Mouse (Mus musculus): ENCODE measurements at regions not wholly inside any gene's neighbourhood (a gene's known extent, or its start where the extent isn't known, plus 50 kb on each side); places are given as distances from the start of the nearest gene placed in this dataset.

- Histone ChIP-seq H3K4me2 (ENCODE audit: low read length) (no peak overlapping the region), H3K4me3 (ENCODE audit: low read depth, low read length) (no peak overlapping the region), H3K27me3 (ENCODE audit: control insufficient read depth, insufficient read depth, low read depth, low read length) (no peaks in the 10 kb centered on the region), H3K36me3 (ENCODE audit: control insufficient read depth, insufficient read depth, low read length) (no peaks in the 10 kb centered on the region), H3K27ac (ENCODE audit: low read length) (no peak overlapping the region), H3K9ac (ENCODE audit: low read depth, low read length) (no peak overlapping the region), H3K9me3 (replicated peaks; ENCODE audit: control insufficient read depth, low read length, poor library complexity, severe bottlenecking) (no peaks in the 10 kb centered on the region), H3K4me1 (ENCODE audit: control insufficient read depth, insufficient read depth, low read length) (peaks cover 8% of the 10 kb centered on the region; the same call in 1 of the 2 replicates)
- ATAC-seq: no peak
- whole genome bisulfite sequencing: 52% methylated on average over 3 of the region's 3 CpGs
Observed at GRCm38 (mm10) chr14:47990716-47991115, 129.9 kb upstream of the Peli2 start.

GRCm38 (mm10) chr14:47991546-47991945, 129.1 kb upstream of the Peli2 start:
- 91% methylated on average over 7 of the region's 7 CpGs for WGBS
- Histone ChIP-seq H3K4me3 (ENCODE audit: low read depth, low read length) (no peak overlapping the region), H3K36me3 (ENCODE audit: control insufficient read depth, insufficient read depth, low read length) (no peaks in the 10 kb centered on the region), H3K4me2 (ENCODE audit: low read length) (no peak overlapping the region), H3K27me3 (ENCODE audit: control insufficient read depth, insufficient read depth, low read depth, low read length) (no peaks in the 10 kb centered on the region), H3K9ac (ENCODE audit: low read depth, low read length) (no peak overlapping the region), H3K9me3 (replicated peaks; ENCODE audit: control insufficient read depth, low read length, poor library complexity, severe bottlenecking) (no peaks in the 10 kb centered on the region), H3K27ac (ENCODE audit: low read length) (no peak overlapping the region), H3K4me1 (ENCODE audit: control insufficient read depth, insufficient read depth, low read length) (peaks cover 8% of the 10 kb centered on the region; the same call in 1 of the 2 replicates)
- ATAC-seq: no peak

GRCm38 (mm10) chr14:47992091-47992490, 128.5 kb upstream of the Peli2 start:
- Histone ChIP-seq H3K4me3 (ENCODE audit: low read depth, low read length) (no peak overlapping the region), H3K4me2 (ENCODE audit: low read length) (no peak overlapping the region), H3K27me3 (ENCODE audit: control insufficient read depth, insufficient read depth, low read depth, low read length) (no peaks in the 10 kb centered on the region), H3K27ac (ENCODE audit: low read length) (no peak overlapping the region), H3K9me3 (replicated peaks; ENCODE audit: control insufficient read depth, low read length, poor library complexity, severe bottlenecking) (no peaks in the 10 kb centered on the region), H3K4me1 (ENCODE audit: control insufficient read depth, insufficient read depth, low read length) (peaks cover 6% of the 10 kb centered on the region; the same call in 1 of the 2 replicates), H3K36me3 (ENCODE audit: control insufficient read depth, insufficient read depth, low read length) (no peaks in the 10 kb centered on the region), H3K9ac (ENCODE audit: low read depth, low read length) (no peak overlapping the region)
- no peak for ATAC-seq
- WGBS: 84% methylated on average over 5 of the region's 5 CpGs

GRCm38 (mm10) chr14:47992851-47993250, 127.8 kb upstream of the Peli2 start:
- no peaks in the 10 kb centered on the region for H3K36me3 ChIP-seq (ENCODE audit: control insufficient read depth, insufficient read depth, low read length)
- H3K4me3 ChIP-seq (ENCODE audit: low read depth, low read length): no peak overlapping the region
- no peak overlapping the region for H3K4me2 ChIP-seq (ENCODE audit: low read length)
- ATAC-seq: no peak
- H3K9ac ChIP-seq (ENCODE audit: low read depth, low read length): no peak overlapping the region
- WGBS: 95% methylated on average over 5 of the region's 5 CpGs
- H3K4me1 ChIP-seq (ENCODE audit: control insufficient read depth, insufficient read depth, low read length): peaks cover 3% of the 10 kb centered on the region; the same call in 1 of the 2 replicates
- no peaks in the 10 kb centered on the region for H3K9me3 ChIP-seq (replicated peaks; ENCODE audit: control insufficient read depth, low read length, poor library complexity, severe bottlenecking)
- no peak overlapping the region for H3K27ac ChIP-seq (ENCODE audit: low read length)
- no peaks in the 10 kb centered on the region for H3K27me3 ChIP-seq (ENCODE audit: control insufficient read depth, insufficient read depth, low read depth, low read length)

- no peak overlapping the region for H3K27ac ChIP-seq (ENCODE audit: low read length)
- H3K4me2 ChIP-seq (ENCODE audit: low read length): no peak overlapping the region
- H3K36me3 ChIP-seq (ENCODE audit: control insufficient read depth, insufficient read depth, low read length): no peaks in the 10 kb centered on the region
- H3K9me3 ChIP-seq (replicated peaks; ENCODE audit: control insufficient read depth, low read length, poor library complexity, severe bottlenecking): no peaks in the 10 kb centered on the region
- no peak overlapping the region for H3K9ac ChIP-seq (ENCODE audit: low read depth, low read length)
- WGBS: 94% methylated on average over 8 of the region's 8 CpGs
- H3K4me3 ChIP-seq (ENCODE audit: low read depth, low read length): no peak overlapping the region
- no peaks in the 10 kb centered on the region for H3K4me1 ChIP-seq (ENCODE audit: control insufficient read depth, insufficient read depth, low read length)
- no peaks in the 10 kb centered on the region for H3K27me3 ChIP-seq (ENCODE audit: control insufficient read depth, insufficient read depth, low read depth, low read length)
- no peak for ATAC-seq
Observed at GRCm38 (mm10) chr14:47998936-47999335, 121.7 kb upstream of the Peli2 start.

- no peak for ATAC-seq
- H3K36me3 ChIP-seq (ENCODE audit: control insufficient read depth, insufficient read depth, low read length): no peaks in the 10 kb centered on the region
- H3K4me3 ChIP-seq (ENCODE audit: low read depth, low read length): no peak overlapping the region
- no peaks in the 10 kb centered on the region for H3K27me3 ChIP-seq (ENCODE audit: control insufficient read depth, insufficient read depth, low read depth, low read length)
- WGBS: 82% methylated on average over 6 of the region's 6 CpGs
- no peak overlapping the region for H3K9ac ChIP-seq (ENCODE audit: low read depth, low read length)
- no peak overlapping the region for H3K27ac ChIP-seq (ENCODE audit: low read length)
- no peaks in the 10 kb centered on the region for H3K9me3 ChIP-seq (replicated peaks; ENCODE audit: control insufficient read depth, low read length, poor library complexity, severe bottlenecking)
- no peak overlapping the region for H3K4me2 ChIP-seq (ENCODE audit: low read length)
- no peaks in the 10 kb centered on the region for H3K4me1 ChIP-seq (ENCODE audit: control insufficient read depth, insufficient read depth, low read length)
Observed at GRCm38 (mm10) chr14:48005092-48005928, 115.3 kb upstream of the Peli2 start.

- Histone ChIP-seq H3K4me2 (ENCODE audit: low read length) (no peak overlapping the region), H3K9ac (ENCODE audit: low read depth, low read length) (no peak overlapping the region), H3K27ac (ENCODE audit: low read length) (no peak overlapping the region), H3K4me1 (ENCODE audit: control insufficient read depth, insufficient read depth, low read length) (no peaks in the 10 kb centered on the region), H3K9me3 (replicated peaks; ENCODE audit: control insufficient read depth, low read length, poor library complexity, severe bottlenecking) (no peaks in the 10 kb centered on the region), H3K27me3 (ENCODE audit: control insufficient read depth, insufficient read depth, low read depth, low read length) (no peaks in the 10 kb centered on the region), H3K36me3 (ENCODE audit: control insufficient read depth, insufficient read depth, low read length) (no peaks in the 10 kb centered on the region), H3K4me3 (ENCODE audit: low read depth, low read length) (no peak overlapping the region)
- 88% methylated on average over 1 of the region's 1 CpGs for WGBS
- no peak for ATAC-seq
Observed at GRCm38 (mm10) chr14:48005929-48006309, 114.7 kb upstream of the Peli2 start.

GRCm38 (mm10) chr14:48012361-48013215, 108.0 kb upstream of the Peli2 start:
- Histone ChIP-seq H3K4me2 (ENCODE audit: low read length) (no peak overlapping the region), H3K27ac (ENCODE audit: low read length) (no peak overlapping the region), H3K9ac (ENCODE audit: low read depth, low read length) (no peak overlapping the region), H3K27me3 (ENCODE audit: control insufficient read depth, insufficient read depth, low read depth, low read length) (no peaks in the 10 kb centered on the region), H3K36me3 (ENCODE audit: control insufficient read depth, insufficient read depth, low read length) (no peaks in the 10 kb centered on the region), H3K4me3 (ENCODE audit: low read depth, low read length) (no peak overlapping the region), H3K9me3 (replicated peaks; ENCODE audit: control insufficient read depth, low read length, poor library complexity, severe bottlenecking) (no peaks in the 10 kb centered on the region), H3K4me1 (ENCODE audit: control insufficient read depth, insufficient read depth, low read length) (no peaks in the 10 kb centered on the region)
- peak; percentile 75 for ATAC-seq
- 46% methylated on average over 2 of the region's 2 CpGs for WGBS

- H3K4me3 ChIP-seq (ENCODE audit: low read depth, low read length): no peak overlapping the region
Observed at GRCm38 (mm10) chr14:48013431-48013830, 107.2 kb upstream of the Peli2 start.

More at GRCm38 (mm10) chr14:48013431-48013830, 107.2 kb upstream of the Peli2 start:
- no peak overlapping the region for H3K4me2 ChIP-seq (ENCODE audit: low read length)
- H3K9me3 ChIP-seq (replicated peaks; ENCODE audit: control insufficient read depth, low read length, poor library complexity, severe bottlenecking): no peaks in the 10 kb centered on the region
- H3K9ac ChIP-seq (ENCODE audit: low read depth, low read length): no peak overlapping the region
- 91% methylated on average over 1 of the region's 1 CpGs for WGBS
- no peaks in the 10 kb centered on the region for H3K36me3 ChIP-seq (ENCODE audit: control insufficient read depth, insufficient read depth, low read length)
- ATAC-seq: no peak
- H3K4me1 ChIP-seq (ENCODE audit: control insufficient read depth, insufficient read depth, low read length): no peaks in the 10 kb centered on the region
- H3K27me3 ChIP-seq (ENCODE audit: control insufficient read depth, insufficient read depth, low read depth, low read length): no peaks in the 10 kb centered on the region
- no peak overlapping the region for H3K27ac ChIP-seq (ENCODE audit: low read length)

All from midbrain, embryonic 16.5 days (tissue).